Mouse (Mus musculus): ENCODE measurements around the gene Sema3a. TPM values are rescaled to one million over a fixed set of nuclear protein-coding genes. Genes with fewer than 3 reads are reported as not detected.
A peak's percentile ranks its signal among the peaks of the same experiment; 100 is the strongest.
"Not testable (repeated sequence)": the region's sequence is repeated elsewhere in the genome, so short reads cannot be mapped to it uniquely, and the experiment has no call there.

Sema3a gene
- polyA plus RNA-seq, 1 experiment: 13.3 TPM

DNA sequence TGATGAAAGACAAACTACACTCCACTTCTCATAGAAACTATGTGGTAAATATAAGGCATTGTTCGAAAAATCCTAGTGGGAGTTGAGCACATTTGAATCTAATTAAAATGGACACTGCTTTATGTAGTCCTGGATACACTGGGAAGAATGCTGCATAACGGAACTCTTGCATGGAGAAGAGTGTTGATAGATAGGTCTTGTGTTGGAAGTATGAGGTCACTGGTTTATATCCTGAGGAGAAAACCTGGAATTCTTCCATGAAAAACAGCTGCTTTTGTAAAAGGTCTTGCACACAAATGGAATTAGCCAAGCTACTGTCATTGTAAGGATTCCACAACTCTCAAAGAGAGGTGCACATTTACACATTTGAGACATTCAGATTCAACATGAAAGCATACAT, 308.1 kb downstream of the Sema3a start:
- no peak for TF ChIP-seq CTCF (IDR thresholded peaks at IDR 0.05; ENCODE audit: insufficient read depth, low read length)
- TF ChIP-seq POLR2A (IDR thresholded peaks at IDR 0.05; ENCODE audit: borderline replicate concordance, extremely low read depth, low read depth, low read length): no peak
- no peaks in the 10 kb centered on the region for H3K4me1 ChIP-seq (ENCODE audit: control insufficient read depth, insufficient read depth, low read length)
- 62% methylated on average over 2 of the region's 2 CpGs for WGBS
- no peak overlapping the region for H3K4me3 ChIP-seq (replicated peaks; ENCODE audit: extremely low read depth, low read depth, low read length)
- no peak for DNase-seq

DNA sequence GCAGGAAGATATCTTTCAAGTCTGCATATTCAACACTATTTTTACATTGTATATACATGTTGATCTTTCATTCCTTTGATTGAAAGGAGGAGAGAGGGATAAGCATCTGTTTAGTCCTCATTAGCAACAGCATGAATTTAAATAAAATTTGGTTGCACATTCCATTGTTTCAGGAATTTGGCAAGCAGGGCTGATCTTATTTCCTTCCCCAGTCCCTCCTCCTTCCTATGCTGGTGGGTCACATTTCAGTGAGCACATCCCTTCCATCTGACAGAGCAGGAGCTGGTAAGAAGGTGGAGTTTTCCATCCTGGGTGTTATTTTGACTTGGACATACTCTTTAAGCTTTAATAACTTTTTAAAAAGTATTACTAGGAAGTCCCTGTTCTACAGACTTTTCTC, 315.9 kb downstream of the Sema3a start:
- TF ChIP-seq POLR2A (IDR thresholded peaks at IDR 0.05; ENCODE audit: borderline replicate concordance, extremely low read depth, low read depth, low read length) (no peak), CTCF (IDR thresholded peaks at IDR 0.05; ENCODE audit: insufficient read depth, low read length) (no peak)
- no peak overlapping the region for H3K4me3 ChIP-seq (replicated peaks; ENCODE audit: extremely low read depth, low read depth, low read length)
- no peak for DNase-seq
- no peaks in the 10 kb centered on the region for H3K4me1 ChIP-seq (ENCODE audit: control insufficient read depth, insufficient read depth, low read length)

DNA sequence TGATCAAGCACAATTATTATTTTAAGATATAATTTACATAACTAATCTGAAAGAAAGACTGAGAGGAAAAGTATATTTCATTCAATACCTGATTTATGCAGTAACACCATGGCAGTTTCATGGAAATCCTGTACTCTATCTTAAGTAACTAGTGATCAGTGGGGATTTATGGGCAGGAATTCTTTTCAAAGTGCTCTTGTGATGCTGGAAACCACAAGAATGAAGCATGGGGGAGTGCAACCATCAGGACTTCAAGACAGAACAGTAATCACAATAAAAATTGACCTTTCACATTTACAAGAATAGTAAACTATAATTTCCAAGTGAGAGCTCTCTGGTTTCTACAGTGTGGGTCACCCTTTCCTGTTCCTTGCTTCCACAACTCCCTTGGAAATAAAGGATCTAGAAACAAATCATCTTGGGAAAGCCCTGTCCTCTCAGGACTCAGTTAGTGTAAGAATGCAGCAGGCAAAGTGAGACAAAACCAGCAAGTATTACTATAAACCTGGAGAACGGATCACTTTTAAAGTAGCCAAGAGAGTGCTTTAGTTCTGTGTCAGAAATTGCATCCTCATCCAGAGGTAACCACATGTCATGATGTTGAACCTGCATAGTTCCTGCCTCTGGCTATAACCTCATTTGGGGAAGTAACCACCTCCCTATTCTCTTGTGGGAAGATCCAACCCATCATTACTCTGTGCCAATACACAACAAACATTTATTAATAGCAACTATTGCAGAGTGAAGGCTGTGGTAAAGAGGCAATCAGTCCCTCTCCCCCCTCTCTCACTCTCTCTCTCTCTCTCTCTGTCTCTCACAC, 335.2 kb downstream of the Sema3a start:
- no peak for DNase-seq
- 51% methylated on average over 1 of the region's 1 CpGs for WGBS
- Histone ChIP-seq H3K4me1 (ENCODE audit: control insufficient read depth, insufficient read depth, low read length) (no peaks in the 10 kb centered on the region), H3K4me3 (replicated peaks; ENCODE audit: extremely low read depth, low read depth, low read length) (no peak overlapping the region)
- TF ChIP-seq POLR2A (IDR thresholded peaks at IDR 0.05; ENCODE audit: borderline replicate concordance, extremely low read depth, low read depth, low read length) (no peak), CTCF (IDR thresholded peaks at IDR 0.05; ENCODE audit: insufficient read depth, low read length) (no peak)

DNA sequence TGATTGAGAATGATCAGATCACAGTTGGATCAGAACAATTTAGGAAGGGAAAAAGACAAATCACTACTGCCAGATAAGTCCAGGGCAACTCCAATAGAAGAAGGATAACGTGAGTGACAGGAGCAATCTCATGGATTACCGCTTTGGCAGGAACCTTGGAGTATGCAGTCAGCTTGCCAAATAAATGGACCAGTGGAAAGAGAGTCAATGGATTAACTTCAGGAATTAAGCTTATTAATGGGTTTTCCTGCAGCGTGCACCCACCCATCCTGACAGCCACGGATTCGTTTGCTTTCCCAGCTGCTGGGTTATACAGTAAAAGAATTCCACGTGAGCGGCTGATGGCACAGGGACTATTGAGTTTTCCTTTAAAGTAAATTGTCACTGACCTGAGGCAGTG, 343.6 kb downstream of the Sema3a start:
- TF ChIP-seq POLR2A (IDR thresholded peaks at IDR 0.05; ENCODE audit: borderline replicate concordance, extremely low read depth, low read depth, low read length): no peak
- no peak for TF ChIP-seq CTCF (IDR thresholded peaks at IDR 0.05; ENCODE audit: insufficient read depth, low read length)
- no peak overlapping the region for H3K4me3 ChIP-seq (replicated peaks; ENCODE audit: extremely low read depth, low read depth, low read length)
- 61% methylated on average over 7 of the region's 7 CpGs for WGBS
- peaks cover 5% of the 10 kb centered on the region for H3K4me1 ChIP-seq (ENCODE audit: control insufficient read depth, insufficient read depth, low read length)
- DNase-seq: no peak

DNA sequence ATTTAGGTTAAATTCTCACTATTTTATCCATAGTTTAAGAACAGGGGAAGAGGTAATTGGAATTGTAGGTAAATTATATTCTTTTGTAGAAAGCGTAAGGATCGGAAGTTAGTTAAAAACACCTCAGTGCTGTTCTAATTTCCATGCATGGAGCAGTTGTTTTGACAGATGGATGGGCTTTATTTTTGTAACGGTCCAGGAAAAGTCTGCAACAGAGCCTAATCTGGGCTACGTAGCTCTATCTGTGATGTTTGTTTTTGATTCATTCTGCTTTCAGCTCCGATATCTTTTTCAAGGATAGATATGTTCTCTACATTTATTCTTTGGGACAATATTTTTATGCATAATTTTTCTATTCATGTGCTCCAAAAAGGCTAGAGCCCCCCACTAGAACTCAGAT, 344.2 kb downstream of the Sema3a start:
- 59% methylated on average over 5 of the region's 5 CpGs for WGBS
- TF ChIP-seq POLR2A (IDR thresholded peaks at IDR 0.05; ENCODE audit: borderline replicate concordance, extremely low read depth, low read depth, low read length) (no peak), CTCF (IDR thresholded peaks at IDR 0.05; ENCODE audit: insufficient read depth, low read length) (no peak)
- Histone ChIP-seq H3K4me1 (ENCODE audit: control insufficient read depth, insufficient read depth, low read length) (peaks cover 5% of the 10 kb centered on the region), H3K4me3 (replicated peaks; ENCODE audit: extremely low read depth, low read depth, low read length) (no peak overlapping the region)
- no peak for DNase-seq

DNA sequence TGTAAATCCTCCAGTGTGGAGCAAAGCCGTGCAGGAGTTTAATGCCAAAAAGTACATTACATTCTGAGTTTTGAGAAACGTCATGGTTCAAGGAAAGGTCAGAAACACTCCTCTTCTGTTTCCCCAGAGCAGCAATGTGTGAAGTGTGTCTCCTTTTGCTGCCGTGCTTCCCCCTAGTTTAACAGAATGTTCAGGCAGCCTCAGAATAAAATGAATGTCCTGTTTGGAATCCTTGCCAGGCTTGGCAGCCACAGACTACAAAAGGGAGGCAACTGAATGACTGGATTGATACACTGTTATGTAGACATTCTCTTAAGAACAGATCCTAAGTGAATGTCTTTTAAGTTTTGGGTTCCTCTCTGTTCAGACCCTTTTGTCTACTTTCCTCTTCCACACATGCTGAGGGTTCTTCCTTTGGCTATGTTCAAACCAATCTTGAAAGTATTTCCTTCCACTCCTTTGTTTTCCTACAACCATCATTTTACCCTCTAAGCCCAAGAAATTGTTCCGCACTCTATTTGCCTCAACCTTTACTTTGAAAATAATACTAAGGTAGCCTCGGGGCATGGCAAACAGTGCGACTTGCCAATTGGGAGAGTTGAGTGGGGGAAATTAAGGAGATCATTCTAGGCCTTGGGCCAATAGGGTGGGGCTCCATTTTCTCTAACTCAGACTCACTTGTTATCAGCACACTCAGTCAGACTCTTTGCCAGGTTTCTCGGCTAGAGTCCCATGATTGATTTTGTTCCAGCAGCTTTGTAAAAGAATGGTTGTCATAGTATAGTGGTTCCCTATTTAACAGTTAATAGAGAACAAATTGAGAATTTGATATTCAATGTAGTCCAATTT, 345.1 kb downstream of the Sema3a start:
- TF ChIP-seq CTCF (IDR thresholded peaks at IDR 0.05; ENCODE audit: insufficient read depth, low read length): no peak
- TF ChIP-seq POLR2A (IDR thresholded peaks at IDR 0.05; ENCODE audit: borderline replicate concordance, extremely low read depth, low read depth, low read length): no peak

DNA sequence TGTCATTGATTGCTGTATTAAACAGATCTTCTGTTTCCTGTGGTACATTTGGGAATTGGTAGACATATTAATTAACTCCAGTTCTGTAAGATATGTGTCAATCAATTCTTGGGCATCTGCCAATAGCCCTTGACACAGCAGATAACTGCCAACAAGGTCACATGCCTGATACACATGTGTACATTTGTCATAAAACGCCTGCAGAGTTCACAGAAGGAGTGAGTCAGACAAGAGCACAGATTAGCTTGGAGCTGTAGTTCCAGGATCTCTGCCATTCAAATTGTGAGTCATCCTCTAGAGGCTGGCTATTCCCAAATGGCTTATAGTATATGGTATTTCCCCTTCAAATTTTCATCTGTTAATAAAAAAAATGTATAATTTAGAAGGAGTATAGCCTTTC, 352.4 kb downstream of the Sema3a start:
- no peak for DNase-seq
- TF ChIP-seq POLR2A (IDR thresholded peaks at IDR 0.05; ENCODE audit: borderline replicate concordance, extremely low read depth, low read depth, low read length) (no peak), CTCF (IDR thresholded peaks at IDR 0.05; ENCODE audit: insufficient read depth, low read length) (no peak)
- Histone ChIP-seq H3K4me3 (replicated peaks; ENCODE audit: extremely low read depth, low read depth, low read length) (no peak overlapping the region), H3K4me1 (ENCODE audit: control insufficient read depth, insufficient read depth, low read length) (no peaks in the 10 kb centered on the region)
- WGBS: 37% methylated on average over 1 of the region's 1 CpGs

More for the DNA sequence above, 345.1 kb downstream of the Sema3a start:
- Histone ChIP-seq H3K4me1 (ENCODE audit: control insufficient read depth, insufficient read depth, low read length) (peaks cover 5% of the 10 kb centered on the region), H3K4me3 (replicated peaks; ENCODE audit: extremely low read depth, low read depth, low read length) (no peak overlapping the region)
- DNase-seq: peak; percentile 8
- 26% methylated on average over 7 of the region's 7 CpGs for WGBS

DNA sequence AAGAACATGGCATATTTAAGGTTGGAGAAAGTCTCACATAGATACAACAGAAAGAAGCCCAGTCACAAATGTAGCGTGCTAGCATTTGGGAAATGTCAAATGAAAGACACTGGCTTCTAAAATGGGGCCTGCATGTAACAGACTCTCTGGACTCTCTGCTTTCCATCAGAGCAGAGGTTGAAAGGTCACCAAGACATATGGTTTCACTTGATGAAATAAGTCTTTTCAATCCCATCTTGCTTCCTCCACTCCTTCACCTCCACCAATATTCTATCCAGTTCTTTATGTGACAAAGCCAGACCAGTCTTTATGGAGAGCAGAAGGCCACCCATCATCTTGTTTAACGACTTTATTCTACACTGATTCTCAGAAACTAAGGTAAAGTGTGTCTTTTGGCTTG, 363.5 kb downstream of the Sema3a start:
- TF ChIP-seq CTCF (IDR thresholded peaks at IDR 0.05; ENCODE audit: insufficient read depth, low read length): no peak
- TF ChIP-seq POLR2A (IDR thresholded peaks at IDR 0.05; ENCODE audit: borderline replicate concordance, extremely low read depth, low read depth, low read length): no peak

DNA sequence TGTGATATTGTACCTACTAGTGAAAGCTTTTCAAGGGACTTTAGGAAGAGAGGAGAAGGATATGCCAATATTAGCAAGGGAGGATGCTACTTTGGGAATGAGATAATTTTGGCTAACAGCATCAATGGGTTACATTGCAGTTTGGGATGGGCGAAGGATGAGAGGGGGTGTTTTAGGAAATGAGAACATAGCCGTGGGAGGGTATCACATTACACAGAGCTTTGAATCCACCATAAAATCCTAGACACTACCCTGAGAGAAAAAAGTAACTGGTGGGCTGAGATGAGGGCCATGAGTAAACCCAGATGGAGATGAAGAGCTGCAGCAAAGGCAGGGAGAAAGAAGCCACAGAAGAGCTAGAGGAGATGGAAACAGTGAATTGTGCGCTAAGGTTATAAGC, 370.8 kb downstream of the Sema3a start:
- H3K4me3 ChIP-seq (replicated peaks; ENCODE audit: extremely low read depth, low read depth, low read length); DNase-seq: not testable (repeated sequence)
- WGBS: 84% methylated on average over 3 of the region's 3 CpGs

More for the DNA sequence above, 363.5 kb downstream of the Sema3a start:
- DNase-seq: no peak
- no peak overlapping the region for H3K4me3 ChIP-seq (replicated peaks; ENCODE audit: extremely low read depth, low read depth, low read length)
- 82% methylated on average over 2 of the region's 2 CpGs for WGBS
- no peaks in the 10 kb centered on the region for H3K4me1 ChIP-seq (ENCODE audit: control insufficient read depth, insufficient read depth, low read length)

DNA sequence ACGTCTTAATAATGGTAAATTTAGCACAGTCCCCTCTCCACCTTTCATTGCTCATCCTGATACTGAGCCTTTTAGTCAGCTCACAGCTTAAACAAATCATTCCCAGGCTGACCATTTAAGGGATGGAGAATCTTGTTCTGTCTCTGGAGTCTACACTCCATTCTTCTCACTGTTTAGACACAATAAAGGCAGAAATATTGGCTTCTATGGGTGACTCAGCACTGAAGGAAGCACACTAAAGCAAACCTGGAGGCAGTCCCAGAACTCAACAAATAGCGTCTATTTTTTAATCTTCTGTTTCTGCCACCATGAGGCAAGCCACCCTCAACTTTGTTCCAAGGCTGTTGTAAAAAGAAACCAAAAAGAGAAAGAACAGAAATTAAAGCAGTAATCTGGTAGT, 374.6 kb downstream of the Sema3a start:
- no peak for DNase-seq
- Histone ChIP-seq H3K4me3 (replicated peaks; ENCODE audit: extremely low read depth, low read depth, low read length) (no peak overlapping the region), H3K4me1 (ENCODE audit: control insufficient read depth, insufficient read depth, low read length) (no peaks in the 10 kb centered on the region)
- no peak for TF ChIP-seq POLR2A (IDR thresholded peaks at IDR 0.05; ENCODE audit: borderline replicate concordance, extremely low read depth, low read depth, low read length)
- WGBS: 44% methylated on average over 2 of the region's 2 CpGs

More for the DNA sequence above, 370.8 kb downstream of the Sema3a start:
- H3K4me1 ChIP-seq (ENCODE audit: control insufficient read depth, insufficient read depth, low read length): not testable (repeated sequence)

Data from lung, adult 2 months (tissue).